Mouse (Mus musculus) forebrain, embryonic 12.5 days (tissue): ENCODE measurements around the gene Tmem243. TPM values are rescaled to one million over a fixed set of nuclear protein-coding genes. Genes with fewer than 3 reads are reported as not detected.
A peak's percentile ranks its signal among the peaks of the same experiment; 100 is the strongest.

ENCODE experiments used
- ATAC-seq: fragments of 200-750 bp; cut with Nextera tagmentation; 2 replicates; pipeline ENCODE4 v1.8.0; 2017; ENCODE audit warnings: moderate TSS enrichment; ENCODE audit not compliant: low FRiP score
- H3K27ac ChIP-seq: fragments of 300-500 bp; sonication (generic); 2 replicates; pipeline ENCODE4 v1.5.1; 2016; ENCODE audit warnings: mild to moderate bottlenecking
- H3K27me3 ChIP-seq: fragments of 300-500 bp; sonication (generic); 2 replicates; pipeline ENCODE4 v1.6.1; 2016; ENCODE audit warnings: mild to moderate bottlenecking
- H3K36me3 ChIP-seq: fragments of 300-500 bp; sonication (generic); replicated peaks from 2 replicates; pipeline ENCODE4 v1.6.1; 2016; ENCODE audit warnings: mild to moderate bottlenecking
- H3K4me1 ChIP-seq: fragments of 300-500 bp; sonication (generic); 2 replicates; pipeline ENCODE4 v1.6.1; 2016
- H3K4me2 ChIP-seq: fragments of 300-500 bp; sonication (generic); 2 replicates; pipeline ENCODE4 v1.6.1; 2016; ENCODE audit warnings: mild to moderate bottlenecking, moderate library complexity
- H3K4me3 ChIP-seq: fragments of 300-500 bp; sonication (generic); replicated peaks from 2 replicates; pipeline ENCODE4 v1.5.1; 2016; ENCODE audit warnings: mild to moderate bottlenecking
- H3K9ac ChIP-seq: fragments of 300-500 bp; sonication (generic); 2 replicates; pipeline ENCODE4 v1.6.1; 2016; ENCODE audit warnings: mild to moderate bottlenecking
- H3K9me3 ChIP-seq: fragments of 300-500 bp; sonication (generic); 2 replicates; pipeline ENCODE4 v1.6.1; 2016
- WGBS: fragments of 180-500 bp; shearing (Covaris S2); methylation state at CpG from one replicate; pipeline ENCODE4 v1.1.7; 2016; 5-methylcytosine and 5-hydroxymethylcytosine counted together
- polyA plus RNA-seq: library from polyadenylated mRNA; unstranded; fragments of >200 nt; fragmentation: Nextera tagmentation; extraction: Ambion mirVana; gene quantifications from 2 replicates; pipeline ENCODE4 v1.2.1, GENCODE M21; 2016

Tmem243 gene
- polyA plus RNA-seq, 1 experiment from 2014 or later, result 26.3 TPM

- Histone ChIP-seq H3K4me2 (no peak overlapping the region), H3K4me1 (peaks cover 7% of the 10 kb centered on the region; the same call in 1 of the 2 replicates), H3K27ac (no peak overlapping the region), H3K36me3 (no peaks in the 10 kb centered on the region), H3K9ac (no peak overlapping the region), H3K27me3 (peaks cover 3% of the 10 kb centered on the region; the same call in 1 of the 2 replicates), H3K4me3 (no peak overlapping the region), H3K9me3 (no peaks in the 10 kb centered on the region)
- WGBS, result 90% methylated on average over 3 of the region's 3 CpGs
- ATAC-seq, result no peak
Observed at GRCm38 (mm10) chr5:9086924-9087719, 13.3 kb upstream of the Tmem243 start.

GRCm38 (mm10) chr5:9090493-9091106 lies 9.9 kb upstream of the Tmem243 start:
- no peaks in the 10 kb centered on the region for H3K36me3 ChIP-seq
- H3K27ac ChIP-seq, result no peak overlapping the region
- H3K9ac ChIP-seq, result no peak overlapping the region
- WGBS, result 87% methylated on average over 6 of the region's 6 CpGs
- no peaks in the 10 kb centered on the region for H3K27me3 ChIP-seq
- H3K4me3 ChIP-seq, result no peak overlapping the region
- no peak overlapping the region for H3K4me2 ChIP-seq
- no peak for ATAC-seq
- no peaks in the 10 kb centered on the region for H3K9me3 ChIP-seq
- peaks cover 2% of the 10 kb centered on the region; the same call in 1 of the 2 replicates for H3K4me1 ChIP-seq

DNA sequence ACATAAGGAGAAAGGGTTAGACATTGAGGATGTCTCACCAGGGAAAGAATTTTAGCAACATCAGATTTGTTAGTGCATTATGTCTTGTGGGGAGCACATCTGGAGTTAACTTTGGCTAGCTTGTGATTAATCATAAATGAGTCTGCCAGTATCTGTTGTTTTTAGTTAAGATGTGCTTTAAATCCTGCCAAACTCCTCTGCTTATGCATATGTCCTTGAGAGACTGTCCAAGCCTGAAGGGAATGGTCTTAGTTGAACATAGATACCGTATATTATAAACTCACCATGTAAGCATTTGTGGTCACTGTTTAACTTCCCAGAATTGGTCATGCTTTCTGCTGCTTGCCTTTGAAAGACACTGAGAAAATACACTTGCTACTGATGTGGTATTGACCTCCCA lies 7.8 kb upstream of the Tmem243 start:
- Histone ChIP-seq H3K9me3 (peaks cover 6% of the 10 kb centered on the region; the same call in 1 of the 2 replicates), H3K4me1 (no peaks in the 10 kb centered on the region), H3K36me3 (no peaks in the 10 kb centered on the region), H3K27ac (no peak overlapping the region), H3K4me3 (no peak overlapping the region), H3K4me2 (no peak overlapping the region), H3K9ac (no peak overlapping the region), H3K27me3 (no peaks in the 10 kb centered on the region)
- 93% methylated on average over 1 of the region's 1 CpGs for WGBS
- no peak for ATAC-seq

GRCm38 (mm10) chr5:9093490-9093889 lies 7.0 kb upstream of the Tmem243 start:
- WGBS, result 87% methylated on average over 4 of the region's 4 CpGs
- no peaks in the 10 kb centered on the region for H3K36me3 ChIP-seq
- H3K4me3 ChIP-seq, result no peak overlapping the region
- H3K9me3 ChIP-seq, result peaks cover 6% of the 10 kb centered on the region; the same call in 1 of the 2 replicates
- H3K4me2 ChIP-seq, result no peak overlapping the region
- H3K4me1 ChIP-seq, result no peaks in the 10 kb centered on the region
- H3K9ac ChIP-seq, result no peak overlapping the region
- ATAC-seq, result no peak
- no peaks in the 10 kb centered on the region for H3K27me3 ChIP-seq
- H3K27ac ChIP-seq, result no peak overlapping the region

GRCm38 (mm10) chr5:9100849-9101801 lies 657 bp downstream of the Tmem243 start:
- no peaks in the 10 kb centered on the region for H3K36me3 ChIP-seq
- peaks cover 14% of the 10 kb centered on the region for H3K4me1 ChIP-seq
- peak overlapping the region; percentile 85 for H3K9ac ChIP-seq
- peaks cover 5% of the 10 kb centered on the region; the same call in 1 of the 2 replicates for H3K9me3 ChIP-seq
- H3K27me3 ChIP-seq, result peaks cover 18% of the 10 kb centered on the region
- peak overlapping the region; percentile 59; the same call in 1 of the 2 replicates for H3K27ac ChIP-seq
- H3K4me2 ChIP-seq, result peak overlapping the region; percentile 74
- peak; percentile 84 for ATAC-seq
- peak overlapping the region; percentile 89 for H3K4me3 ChIP-seq
- under 1% methylated on average over 70 of the region's 83 CpGs for WGBS

DNA sequence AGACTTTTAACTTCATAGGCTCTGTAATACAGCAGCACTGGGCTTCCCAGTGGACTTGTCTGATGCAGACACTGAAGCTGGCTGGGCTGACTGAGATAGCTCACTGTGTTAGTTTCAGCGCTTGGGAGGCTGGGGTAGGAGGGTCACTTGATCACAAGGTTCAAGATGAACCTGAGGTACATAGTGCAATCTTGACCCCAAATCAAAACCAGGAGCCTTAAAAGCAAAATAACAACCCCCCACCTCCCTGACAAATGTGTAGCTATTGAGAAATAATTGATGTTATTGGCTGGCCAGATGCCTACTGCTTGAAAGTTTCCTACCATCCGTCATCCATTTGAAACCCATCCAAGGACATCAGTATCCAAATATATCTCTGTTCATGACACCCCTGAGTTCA lies 2.2 kb downstream of the Tmem243 start:
- Histone ChIP-seq H3K4me1 (peaks cover 14% of the 10 kb centered on the region), H3K27ac (no peak overlapping the region), H3K27me3 (peaks cover 18% of the 10 kb centered on the region), H3K36me3 (no peaks in the 10 kb centered on the region), H3K4me3 (no peak overlapping the region), H3K9ac (no peak overlapping the region), H3K9me3 (no peaks in the 10 kb centered on the region), H3K4me2 (no peak overlapping the region)
- ATAC-seq, result no peak
- WGBS, result 97% methylated on average over 2 of the region's 2 CpGs

GRCm38 (mm10) chr5:9103958-9104357 lies 3.5 kb downstream of the Tmem243 start:
- ATAC-seq, result no peak
- peaks cover 14% of the 10 kb centered on the region for H3K4me1 ChIP-seq
- no peak overlapping the region for H3K27ac ChIP-seq
- H3K9ac ChIP-seq, result no peak overlapping the region
- no peaks in the 10 kb centered on the region for H3K9me3 ChIP-seq
- 91% methylated on average over 8 of the region's 8 CpGs for WGBS
- H3K27me3 ChIP-seq, result peaks cover 15% of the 10 kb centered on the region
- H3K4me2 ChIP-seq, result no peak overlapping the region
- no peak overlapping the region for H3K4me3 ChIP-seq
- H3K36me3 ChIP-seq, result no peaks in the 10 kb centered on the region

DNA sequence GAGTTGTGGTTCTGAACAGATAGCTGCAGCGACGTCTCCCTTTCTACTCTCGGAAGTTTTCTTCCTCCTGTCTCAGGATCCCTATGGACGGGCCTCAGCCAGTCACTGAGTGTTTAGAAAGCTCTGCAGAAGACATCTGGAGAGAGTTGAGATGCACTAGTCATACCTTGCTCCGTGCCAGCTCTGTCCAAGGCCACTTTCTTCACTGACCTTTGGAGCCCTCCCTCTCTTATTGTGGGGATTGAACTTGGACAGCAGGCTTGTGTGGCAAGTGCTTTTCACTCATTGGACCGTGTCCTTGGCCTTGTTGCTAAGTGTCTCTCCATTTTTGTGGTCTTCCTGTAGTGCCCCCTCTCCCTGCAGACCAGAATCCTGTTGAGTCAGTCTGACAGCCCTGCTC lies 6.3 kb downstream of the Tmem243 start:
- no peak overlapping the region for H3K27ac ChIP-seq
- no peaks in the 10 kb centered on the region for H3K9me3 ChIP-seq
- peaks cover 5% of the 10 kb centered on the region for H3K27me3 ChIP-seq
- no peak overlapping the region for H3K9ac ChIP-seq
- peaks cover 2% of the 10 kb centered on the region for H3K4me1 ChIP-seq
- H3K36me3 ChIP-seq, result no peaks in the 10 kb centered on the region
- ATAC-seq, result no peak
- WGBS, result 87% methylated on average over 6 of the region's 6 CpGs
- no peak overlapping the region for H3K4me2 ChIP-seq
- H3K4me3 ChIP-seq, result no peak overlapping the region

GRCm38 (mm10) chr5:9107296-9108089 lies 7.0 kb downstream of the Tmem243 start:
- no peak overlapping the region for H3K9ac ChIP-seq
- H3K9me3 ChIP-seq, result no peaks in the 10 kb centered on the region
- no peak for ATAC-seq

GRCm38 (mm10) chr5:9108490-9108889 lies 8.0 kb downstream of the Tmem243 start:
- no peak for ATAC-seq
- Histone ChIP-seq H3K4me3 (no peak overlapping the region), H3K4me1 (no peaks in the 10 kb centered on the region; the same call in 1 of the 2 replicates), H3K9ac (no peak overlapping the region), H3K4me2 (no peak overlapping the region), H3K27ac (no peak overlapping the region), H3K27me3 (no peaks in the 10 kb centered on the region), H3K36me3 (no peaks in the 10 kb centered on the region), H3K9me3 (no peaks in the 10 kb centered on the region)
- 84% methylated on average over 5 of the region's 5 CpGs for WGBS

More at GRCm38 (mm10) chr5:9107296-9108089, 7.0 kb downstream of the Tmem243 start:
- Histone ChIP-seq H3K4me1 (no peaks in the 10 kb centered on the region; the same call in 1 of the 2 replicates), H3K36me3 (no peaks in the 10 kb centered on the region), H3K4me3 (no peak overlapping the region), H3K4me2 (no peak overlapping the region), H3K27ac (no peak overlapping the region), H3K27me3 (no peaks in the 10 kb centered on the region)
- WGBS, result 87% methylated on average over 8 of the region's 8 CpGs

- Histone ChIP-seq H3K36me3 (no peaks in the 10 kb centered on the region), H3K4me1 (peaks cover 4% of the 10 kb centered on the region; the same call in 1 of the 2 replicates), H3K27ac (no peak overlapping the region), H3K4me3 (no peak overlapping the region), H3K27me3 (no peaks in the 10 kb centered on the region), H3K9ac (no peak overlapping the region), H3K9me3 (no peaks in the 10 kb centered on the region), H3K4me2 (no peak overlapping the region)
- no peak for ATAC-seq
Observed at GRCm38 (mm10) chr5:9109582-9109981, 9.1 kb downstream of the Tmem243 start.
